Mouse (Mus musculus) G1E (cell line): ENCODE measurements around the gene Akt2. TPM values are rescaled to one million over a fixed set of nuclear protein-coding genes. Genes with fewer than 3 reads are reported as not detected.

Experiments
- ATAC-seq: 2 replicates; pipeline ENCODE4 v1.8.0; 2016; ENCODE audit warnings: mild to moderate bottlenecking; ENCODE audit not compliant: insufficient number of reproducible peaks, poor library complexity, low FRiP score, severe bottlenecking; ENCODE audit errors: extremely low read depth
- DNase-seq: peaks from one replicate; pipeline ENCODE4 v3.0.0; 2012; ENCODE audit warnings: low spot score
- H3K27me3 ChIP-seq: 2 replicates; pipeline ENCODE4 v1.6.1; 2012; ENCODE audit warnings: mild to moderate bottlenecking, low read length, inconsistent platforms; ENCODE audit not compliant: insufficient read depth
- H3K36me3 ChIP-seq: replicated peaks from 2 replicates; pipeline ENCODE3; 2012; ENCODE audit warnings: mild to moderate bottlenecking, inconsistent platforms
- H3K4me1 ChIP-seq: 2 replicates; pipeline ENCODE4 v1.6.1; 2012; ENCODE audit warnings: low read depth, low read length, inconsistent platforms, mixed read lengths; ENCODE audit not compliant: insufficient read depth
- H3K4me3 ChIP-seq: 2 replicates; pipeline ENCODE4 v1.5.1; 2012; ENCODE audit warnings: low read depth, mild to moderate bottlenecking, inconsistent platforms, low read length, moderate library complexity, mixed read lengths
- H3K9me3 ChIP-seq: replicated peaks from 2 replicates; pipeline ENCODE4 v1.6.1; 2012; ENCODE audit warnings: inconsistent platforms
- CTCF ChIP-seq: IDR thresholded peaks from 2 replicates; pipeline ENCODE4 v1.5.1; 2012; ENCODE audit warnings: low read depth, low read length, inconsistent platforms, mixed read lengths
- GATA1 ChIP-seq: IDR thresholded peaks from 2 replicates; pipeline ENCODE4 v1.6.1; 2012; ENCODE audit warnings: borderline replicate concordance, low read length, inconsistent platforms, mixed read lengths
- GATA2 ChIP-seq: IDR thresholded peaks from 2 replicates; pipeline ENCODE4 v1.6.1; 2012; ENCODE audit warnings: low read depth, low read length, inconsistent platforms, borderline replicate concordance
- POLR2AphosphoS5 ChIP-seq: IDR thresholded peaks from 2 replicates; pipeline ENCODE4 v1.6.1; 2012; ENCODE audit warnings: low read depth, low read length, inconsistent platforms; ENCODE audit not compliant: insufficient replicate concordance
- TAL1 ChIP-seq: conservative IDR thresholded peaks from 2 replicates; pipeline ENCODE4 v1.6.1; 2012; ENCODE audit warnings: low read depth, low read length, inconsistent platforms, mixed read lengths
- polyA plus RNA-seq: library from polyadenylated mRNA; stranded (reverse); fragments of >175 nt; gene quantifications from 2 replicates; pipeline ENCODE4 v1.2.3, GENCODE M21; 2012
- total RNA-seq, 2 experiments: library from RNA; stranded (forward) in 1 of 2; stranded (reverse) in 1 of 2; fragments of 200-1000 nt in 1 of 2; fragments of >200 nt in 1 of 2; fragmentation: Nextera tagmentation in 1 of 2; gene quantifications; 2 replicates each; pipeline ENCODE4 v1.2.3; 2014 to 2017

The Akt2 gene
- total RNA-seq (2014; fragmentation: Nextera tagmentation) (69.0 and 84.8 TPM in 2 replicates), total RNA-seq (2017) (41.7 and 42.1 TPM in 2 replicates), polyA plus RNA-seq (46.0 and 52.4 TPM in 2 replicates)

DNA sequence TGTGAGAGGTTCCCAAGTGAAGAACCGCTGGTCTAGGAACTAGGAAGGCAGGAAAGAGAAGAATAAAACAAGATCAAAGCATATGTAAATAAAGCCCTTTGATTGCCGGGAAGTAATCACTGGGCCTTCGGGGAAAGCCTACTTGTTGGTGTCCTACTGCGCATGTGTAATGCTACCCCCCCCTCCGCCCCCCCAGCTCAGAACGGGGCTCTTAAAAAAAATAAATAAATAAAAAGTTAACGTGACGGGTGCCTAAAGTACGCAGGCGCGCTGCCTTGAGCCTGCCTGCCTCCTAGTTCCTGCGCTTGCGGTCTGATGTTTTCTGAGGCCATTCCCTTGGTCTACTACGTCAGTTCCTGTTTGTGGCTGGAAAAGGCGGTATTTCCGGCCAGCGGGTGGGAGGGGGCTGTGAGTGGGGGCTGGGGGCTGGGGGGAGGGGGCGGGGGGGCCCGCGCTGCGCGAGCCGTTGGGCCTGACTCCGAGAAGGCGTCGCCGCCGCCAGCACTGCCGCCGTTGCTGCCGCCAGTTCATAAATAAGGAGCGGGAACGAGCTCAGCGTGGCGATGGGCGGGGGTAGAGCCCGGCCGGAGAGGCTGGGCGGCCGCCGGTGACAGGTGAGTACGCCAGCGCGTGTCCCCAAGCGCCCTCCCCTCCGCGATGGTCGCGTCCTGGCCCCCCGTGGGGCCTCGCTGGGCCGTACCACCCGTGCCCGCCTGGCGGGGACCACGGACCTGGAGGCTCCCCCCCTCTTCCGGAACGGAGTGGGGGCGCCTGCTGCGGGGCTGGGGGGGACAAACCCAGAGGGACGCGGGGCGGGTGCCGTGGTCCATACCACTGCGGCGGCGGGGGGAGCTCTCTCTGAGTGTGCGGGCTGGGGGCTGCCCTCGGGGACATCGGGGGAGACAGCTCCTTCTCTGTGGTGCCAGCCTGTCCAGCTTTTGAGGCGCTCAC is at the start of gene Akt2:
Akt2 (plus strand) TSS at position 287 of the 951 bp plus-strand sequence.
- peak; percentile 87 for ATAC-seq
- no peak for TF ChIP-seq GATA1
- no peak for TF ChIP-seq GATA2
- no peak for TF ChIP-seq TAL1
- TF ChIP-seq CTCF: no peak
- no peak for TF ChIP-seq POLR2AphosphoS5
- Histone ChIP-seq H3K36me3 (peaks cover 49% of the 10 kb centered on the region), H3K4me1 (peaks cover 56% of the 10 kb centered on the region), H3K27me3 (no peaks in the 10 kb centered on the region), H3K9me3 (no peaks in the 10 kb centered on the region), H3K4me3 (peak within 1 kb of the TSS; percentile 83)
- peak; percentile 86 for DNase-seq

DNA sequence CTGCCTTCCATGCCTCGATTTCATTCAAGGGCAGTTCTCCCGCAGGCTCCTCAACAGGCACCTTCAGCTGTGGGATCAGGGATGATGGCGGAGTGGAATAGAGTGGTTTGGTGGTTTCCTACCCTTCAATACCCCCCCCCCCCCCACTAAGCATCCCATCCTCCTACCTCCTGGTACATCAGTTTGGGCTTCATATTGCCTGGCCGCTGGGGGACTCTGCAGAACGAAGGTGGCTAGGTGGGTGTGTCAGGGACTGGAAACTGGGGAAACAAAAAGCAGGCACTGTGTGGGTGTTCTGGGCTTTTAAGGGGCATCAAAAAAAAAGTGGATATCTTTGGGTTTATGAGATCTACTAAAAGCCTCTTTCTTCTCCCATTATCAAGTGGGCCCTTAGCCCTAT is 49.4 kb upstream of the Akt2 start:
- TF ChIP-seq TAL1: no peak
- TF ChIP-seq POLR2AphosphoS5: no peak
- no peak for TF ChIP-seq CTCF
- no peak for TF ChIP-seq GATA1
- TF ChIP-seq GATA2: no peak
- ATAC-seq: no peak
- no peak for DNase-seq
- Histone ChIP-seq H3K4me1 (peaks cover 39% of the 10 kb centered on the region), H3K4me3 (no peak overlapping the region; the same call in 1 of the 2 replicates), H3K36me3 (peaks cover 14% of the 10 kb centered on the region), H3K9me3 (no peaks in the 10 kb centered on the region), H3K27me3 (peaks cover 3% of the 10 kb centered on the region; the same call in 1 of the 2 replicates)

DNA sequence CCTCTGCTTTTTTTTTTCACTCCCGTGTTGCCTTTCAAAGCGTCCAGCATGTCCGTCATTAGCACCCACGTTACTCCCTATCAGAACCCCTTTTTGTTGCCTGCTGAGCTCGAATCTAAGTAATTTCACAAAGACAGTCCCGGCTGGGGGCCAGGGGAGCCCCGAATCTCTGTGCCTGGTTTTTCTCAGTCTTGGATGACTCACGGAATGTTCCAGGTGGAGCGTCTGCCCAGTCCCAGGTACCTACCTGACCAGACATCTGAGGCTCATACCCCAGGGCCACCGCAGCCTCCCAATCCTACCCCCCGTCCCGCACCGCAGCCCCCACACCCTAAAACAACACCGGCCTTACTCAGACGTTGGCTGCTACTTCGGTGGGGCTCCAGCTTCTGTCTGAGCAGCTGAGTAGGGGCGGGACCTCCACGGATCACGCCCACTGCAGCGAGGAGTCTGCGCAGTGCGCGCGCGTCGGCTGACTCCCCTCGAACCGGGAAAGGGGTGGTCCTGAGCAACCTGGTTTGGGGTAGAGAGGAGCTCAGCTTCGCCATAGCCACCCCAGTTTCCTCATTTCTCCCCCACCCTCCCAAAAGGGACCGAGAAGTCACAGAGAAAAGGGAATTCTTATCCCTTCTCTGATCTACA is 48.8 kb upstream of the Akt2 start:
- peak overlapping the region; percentile 70 for H3K4me3 ChIP-seq
- H3K9me3 ChIP-seq: no peaks in the 10 kb centered on the region
- DNase-seq (peak; percentile 80), ATAC-seq (peak; percentile 78)
- H3K36me3 ChIP-seq: peaks cover 12% of the 10 kb centered on the region
- peaks cover 39% of the 10 kb centered on the region for H3K4me1 ChIP-seq
- TF ChIP-seq GATA1 (no peak), TAL1 (no peak), GATA2 (no peak), CTCF (no peak), POLR2AphosphoS5 (no peak)
- H3K27me3 ChIP-seq: peaks cover 3% of the 10 kb centered on the region; the same call in 1 of the 2 replicates

DNA sequence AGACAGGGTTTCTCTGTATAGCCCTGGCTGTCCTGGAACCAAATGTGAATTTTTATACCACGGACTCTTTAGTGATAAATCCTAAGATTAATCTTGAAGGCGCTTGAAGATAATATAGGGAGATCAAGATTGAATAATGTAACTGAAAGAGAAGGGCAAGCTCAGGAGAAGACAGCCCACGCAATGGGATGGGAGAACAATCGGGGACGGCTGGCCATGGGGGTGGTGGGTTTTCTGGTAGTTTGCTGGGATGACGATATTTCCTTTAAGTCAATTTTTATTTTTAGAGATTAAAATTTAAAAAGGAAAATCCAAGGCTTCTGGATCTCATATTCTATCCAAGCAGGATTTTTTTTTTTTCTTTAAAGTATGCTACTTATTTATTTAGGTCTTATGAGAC is 48.3 kb upstream of the Akt2 start:
- H3K9me3 ChIP-seq: no peaks in the 10 kb centered on the region
- peak overlapping the region; percentile 70 for H3K4me3 ChIP-seq
- peaks cover 10% of the 10 kb centered on the region for H3K36me3 ChIP-seq
- peaks cover 36% of the 10 kb centered on the region for H3K4me1 ChIP-seq
- ATAC-seq: no peak
- peaks cover 3% of the 10 kb centered on the region; the same call in 1 of the 2 replicates for H3K27me3 ChIP-seq
- no peak for DNase-seq
- TF ChIP-seq POLR2AphosphoS5: no peak
- no peak for TF ChIP-seq GATA2
- TF ChIP-seq TAL1: no peak
- TF ChIP-seq CTCF: no peak
- TF ChIP-seq GATA1: no peak

DNA sequence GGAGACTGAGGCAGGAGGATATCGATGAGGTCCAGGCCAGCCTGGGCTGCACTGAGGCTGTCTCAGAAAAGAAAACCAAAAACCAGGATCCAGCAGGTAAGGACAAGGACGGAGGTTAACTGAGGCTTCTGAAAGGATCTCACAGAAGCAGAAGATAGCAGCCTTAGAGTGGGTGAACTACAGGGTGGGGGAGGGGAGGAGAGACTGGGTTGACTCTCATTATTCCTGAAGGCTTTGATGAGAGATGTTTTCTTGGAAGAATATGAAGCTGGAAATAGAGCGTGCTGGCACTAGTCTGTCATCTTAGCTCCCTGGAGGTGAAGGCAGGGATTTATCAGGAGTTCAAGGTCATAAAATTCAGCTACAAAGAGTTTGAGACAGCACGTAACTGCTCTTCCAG is 47.5 kb upstream of the Akt2 start:
- Histone ChIP-seq H3K27me3 (peaks cover 3% of the 10 kb centered on the region; the same call in 1 of the 2 replicates), H3K4me3 (no peak overlapping the region), H3K36me3 (peaks cover 10% of the 10 kb centered on the region), H3K4me1 (peaks cover 36% of the 10 kb centered on the region), H3K9me3 (no peaks in the 10 kb centered on the region)
- DNase-seq: no peak
- no peak for TF ChIP-seq GATA1
- TF ChIP-seq POLR2AphosphoS5: no peak
- TF ChIP-seq CTCF: no peak
- no peak for TF ChIP-seq TAL1
- TF ChIP-seq GATA2: no peak
- no peak for ATAC-seq

DNA sequence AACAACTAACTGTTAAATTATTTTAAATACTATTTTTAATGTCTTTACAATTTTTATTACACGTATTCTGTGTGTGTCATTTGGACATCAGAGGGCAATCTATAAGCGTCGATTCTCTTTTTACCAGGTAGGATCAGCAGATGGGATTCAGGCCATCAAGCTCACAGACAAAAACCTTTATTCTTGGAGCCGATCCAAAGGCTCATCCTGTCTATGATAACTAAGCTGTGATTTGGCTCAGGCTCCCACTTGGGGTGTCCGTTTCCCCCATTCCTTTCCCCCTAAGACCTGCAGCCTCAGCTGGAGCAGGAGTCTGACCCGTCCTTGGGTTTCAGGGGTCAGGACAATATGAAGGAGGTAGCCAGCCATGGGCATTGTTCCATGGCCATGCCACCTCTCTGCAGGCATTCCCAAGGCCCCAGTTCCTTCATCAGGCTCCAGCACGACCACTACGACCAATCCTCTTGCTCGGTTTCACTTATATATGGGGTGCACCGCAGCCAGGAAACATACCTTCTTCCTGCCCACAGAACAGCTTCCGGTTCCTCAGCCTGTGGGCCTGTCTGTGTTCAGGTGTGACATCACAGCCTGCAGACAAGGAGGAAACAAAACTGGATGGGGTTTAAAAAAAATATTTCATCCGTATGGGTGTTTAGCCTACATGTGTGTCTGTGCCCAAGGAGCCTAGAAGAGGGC is 46.5 kb upstream of the Akt2 start:
- no peak for ATAC-seq
- H3K4me1 ChIP-seq: peaks cover 36% of the 10 kb centered on the region
- peaks cover 8% of the 10 kb centered on the region for H3K36me3 ChIP-seq
- TF ChIP-seq TAL1 (no peak), GATA2 (no peak), POLR2AphosphoS5 (no peak), GATA1 (no peak), CTCF (no peak)
- H3K9me3 ChIP-seq: no peaks in the 10 kb centered on the region
- DNase-seq: no peak
- H3K27me3 ChIP-seq: no peaks in the 10 kb centered on the region; the same call in 1 of the 2 replicates
- no peak overlapping the region for H3K4me3 ChIP-seq
